Mouse (Mus musculus): ENCODE data around the gene Olfr465-ps1.

DNA sequence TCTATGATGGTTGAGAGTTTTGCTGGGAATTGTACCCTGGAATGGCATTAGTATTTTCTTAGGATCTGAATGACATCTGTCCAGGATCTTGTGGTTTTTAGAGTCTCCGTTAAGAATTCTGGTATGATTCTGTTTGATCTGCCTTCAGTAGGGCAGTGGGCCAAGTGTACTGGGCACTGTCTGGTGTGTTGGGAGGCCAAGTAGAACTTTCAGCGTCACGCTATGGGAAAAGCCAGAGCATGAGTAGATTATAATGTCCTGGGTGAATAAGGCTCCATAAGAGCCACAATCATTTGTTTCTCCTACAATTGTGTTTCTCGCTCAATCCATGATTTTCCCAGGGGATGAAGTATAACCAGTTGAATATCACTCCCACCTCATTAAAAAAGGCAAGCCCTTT, at the start of gene Olfr465-ps1:
- TF ChIP-seq CTCF (IDR thresholded peaks at IDR 0.05; ENCODE audit: insufficient read depth, low read length) (no peak), POLR2A (IDR thresholded peaks at IDR 0.05; ENCODE audit: borderline replicate concordance, extremely low read depth, low read depth, low read length) (no peak)
